Mouse (Mus musculus): ENCODE data around the gene Borcs8.

The Borcs8 gene

DNA sequence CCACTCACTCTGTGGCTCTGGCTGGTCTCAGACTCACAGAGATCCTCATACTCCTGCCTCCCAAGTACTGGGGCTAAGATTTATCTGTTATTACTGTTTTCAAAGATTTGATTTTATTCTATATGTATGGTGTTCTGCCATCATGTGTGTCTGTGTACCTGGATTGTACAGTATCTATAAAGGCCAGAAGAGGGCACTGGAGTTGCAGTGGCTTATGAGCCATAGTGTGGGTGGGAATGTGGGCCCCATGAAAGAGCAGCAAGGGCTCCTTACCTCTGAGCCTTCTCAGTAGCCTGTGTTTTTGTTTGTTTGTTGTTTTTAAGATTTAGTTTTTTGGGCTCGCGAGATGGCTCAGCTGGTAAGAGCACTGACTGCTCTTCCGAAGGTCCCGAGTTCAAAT is 39.8 kb downstream of the Borcs8 start:
- no peak for DNase-seq (ENCODE audit: inconsistent ontology term)

- DNase-seq (ENCODE audit: inconsistent ontology term) = no peak
Observed at GRCm38 (mm10) chr8:70181212-70181902, 42.1 kb downstream of the Borcs8 start.

- no peak for DNase-seq (ENCODE audit: inconsistent ontology term)
Observed at GRCm38 (mm10) chr8:70181903-70182252, 42.6 kb downstream of the Borcs8 start.

DNA sequence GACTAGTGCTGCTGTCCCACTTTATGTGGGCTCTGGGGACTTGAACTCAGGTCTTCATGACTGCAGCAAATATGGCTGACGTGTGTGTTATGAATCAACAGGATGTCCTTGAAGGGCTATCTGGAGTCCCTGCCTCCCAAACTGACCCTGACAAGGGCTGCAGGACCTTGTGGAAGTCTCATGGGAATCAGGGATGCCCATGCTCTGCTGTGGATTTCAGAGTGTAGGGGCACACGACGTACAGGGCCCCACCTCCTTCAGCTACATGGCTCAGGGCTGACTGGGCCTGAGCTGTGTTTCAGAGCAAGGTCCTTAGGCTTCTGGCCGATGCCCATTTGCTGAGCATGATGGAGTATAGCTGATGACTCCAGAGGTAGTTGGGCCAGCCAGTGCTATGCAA is 43.9 kb downstream of the Borcs8 start:
- DNase-seq (ENCODE audit: inconsistent ontology term) = no peak

- no peak for DNase-seq (ENCODE audit: inconsistent ontology term)
Observed at GRCm38 (mm10) chr8:70188707-70189106, 49.4 kb downstream of the Borcs8 start.

DNA sequence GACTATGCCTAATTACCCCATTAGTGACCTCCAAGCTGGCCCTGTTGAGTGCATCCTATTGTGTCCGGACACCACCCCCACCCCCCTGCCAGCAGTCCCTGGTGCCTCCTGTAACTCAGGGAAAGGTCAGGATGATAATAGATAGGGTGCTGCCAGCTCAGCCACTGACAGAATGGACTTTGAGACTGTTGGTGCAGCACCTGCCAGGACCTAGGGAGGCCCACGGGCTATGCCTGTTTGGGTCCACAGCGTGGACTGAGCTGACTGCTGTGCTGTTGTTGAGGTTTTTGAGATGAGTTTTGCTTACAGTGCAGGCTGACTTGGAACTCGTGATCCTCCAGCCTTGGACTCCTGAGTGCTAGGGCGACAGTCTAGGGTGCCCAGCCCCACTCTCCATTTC is 53.9 kb downstream of the Borcs8 start:
- DNase-seq (ENCODE audit: inconsistent ontology term) = no peak

DNA sequence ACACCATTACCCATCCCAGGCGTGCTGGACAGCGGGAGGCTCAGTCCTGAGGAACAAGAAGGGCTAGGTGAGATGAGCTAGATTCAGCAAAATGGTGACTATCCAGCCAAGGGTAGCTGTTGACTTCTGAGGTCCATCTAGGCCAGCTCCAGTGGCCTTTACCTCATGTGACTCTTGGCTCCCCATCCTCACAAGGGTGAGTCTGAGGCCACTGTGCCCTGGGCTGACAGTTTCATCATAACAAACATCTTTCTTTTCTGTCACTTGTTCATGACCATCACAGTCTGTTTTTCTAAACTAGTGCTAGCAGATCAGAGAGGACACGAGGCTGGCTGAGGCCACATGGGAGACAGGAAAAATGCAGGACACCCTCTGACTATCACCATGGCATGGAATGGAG is 54.9 kb downstream of the Borcs8 start:
- DNase-seq (ENCODE audit: inconsistent ontology term) = no peak

DNA sequence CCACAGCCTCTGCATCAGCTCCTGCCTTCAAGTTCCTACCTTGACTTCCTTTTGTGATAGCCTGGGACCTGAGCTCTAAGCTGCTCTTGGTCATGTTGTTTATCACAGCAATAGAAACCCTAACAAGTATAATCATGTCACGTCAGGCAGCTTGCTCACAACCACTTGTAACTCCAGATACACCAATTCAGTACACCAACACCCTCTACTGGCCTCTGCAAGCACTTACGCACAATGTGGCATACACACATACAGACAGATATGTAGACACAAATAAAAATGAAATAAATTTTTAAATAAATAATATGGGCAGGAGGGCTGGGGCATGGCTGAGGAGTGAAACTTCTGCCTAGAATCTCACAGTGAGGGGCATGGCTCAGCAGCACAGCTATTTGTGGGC is 56.5 kb downstream of the Borcs8 start:
- DNase-seq (ENCODE audit: inconsistent ontology term) = no peak
